Mouse (Mus musculus): ENCODE results near the gene Ifrd2. TPM values are rescaled to one million over a fixed set of nuclear protein-coding genes. Genes with fewer than 3 reads are reported as not detected.

Gene Ifrd2
- polyA plus RNA-seq, 1 experiment from 2014 or later: 44.6 TPM

GRCm38 (mm10) chr9:107641666-107642065 lies 54.2 kb downstream of the Ifrd2 start:
- no peak for ATAC-seq (ENCODE audit: insufficient number of reproducible peaks, insufficient read depth, low FRiP score, low read depth)
- Histone ChIP-seq H3K9ac (ENCODE audit: low read length) (no peak overlapping the region), H3K36me3 (ENCODE audit: control insufficient read depth, insufficient read depth, low read length) (no peaks in the 10 kb centered on the region), H3K9me3 (ENCODE audit: control insufficient read depth, low read length) (no peaks in the 10 kb centered on the region), H3K4me2 (ENCODE audit: low read length) (no peak overlapping the region), H3K4me3 (ENCODE audit: control insufficient read depth in 1 of 2, insufficient read depth in 1 of 2, low read depth in 1 of 2, low read length in 2 of 2) (no peak overlapping the region), H3K4me1 (ENCODE audit: control insufficient read depth in 2 of 2, insufficient read depth in 2 of 2, low read length in 2 of 2) (peaks cover 11% of the 10 kb centered on the region in 2 experiments; a peak in 3 of 4 replicates), H3K27me3 (ENCODE audit: control insufficient read depth, insufficient read depth, low read length) (no peaks in the 10 kb centered on the region), H3K27ac (replicated peaks in 1 of 2; ENCODE audit: control insufficient read depth in 1 of 2, insufficient read depth in 1 of 2, low read depth in 2 of 2, low read length in 2 of 2) (no peak overlapping the region)
- 67% methylated on average over 8 of the region's 8 CpGs for WGBS

Other genes starting within 250 kb of the Ifrd2 start
- 13.6 and 14.2 TPM in 2 replicates for gene Hemk1, start 249.3 kb upstream of the Ifrd2 start, polyA plus RNA-seq (2014; fragmentation: Nextera tagmentation; extraction: Ambion mirVana)
- 0.51 and 1.1 TPM in 2 replicates for gene 6430571L13Rik, start 247.0 kb upstream of the Ifrd2 start, polyA plus RNA-seq (2014; fragmentation: Nextera tagmentation; extraction: Ambion mirVana)
- 3.0 and 5.6 TPM in 2 replicates for gene Cacna2d2, start 188.0 kb upstream of the Ifrd2 start, polyA plus RNA-seq (2014; fragmentation: Nextera tagmentation; extraction: Ambion mirVana)
- gene Tmem115, start 53.7 kb upstream of the Ifrd2 start, polyA plus RNA-seq (2014; fragmentation: Nextera tagmentation; extraction: Ambion mirVana): 38.6 and 39.7 TPM in 2 replicates
- 17.6 and 22.8 TPM in 2 replicates for gene Cyb561d2, start 45.4 kb upstream of the Ifrd2 start, polyA plus RNA-seq (2014; fragmentation: Nextera tagmentation; extraction: Ambion mirVana)
- gene Nprl2, start 45.4 kb upstream of the Ifrd2 start, polyA plus RNA-seq (2014; fragmentation: Nextera tagmentation; extraction: Ambion mirVana): 28.4 and 31.6 TPM in 2 replicates
- gene Zmynd10, start 40.3 kb upstream of the Ifrd2 start, polyA plus RNA-seq (2014; fragmentation: Nextera tagmentation; extraction: Ambion mirVana): 0.27 TPM in 1 of 2 replicates, not detected in the other
- 42.5 and 47.7 TPM in 2 replicates for gene Rassf1, start 36.1 kb upstream of the Ifrd2 start, polyA plus RNA-seq (2014; fragmentation: Nextera tagmentation; extraction: Ambion mirVana)
- gene Tusc2, start 24.4 kb upstream of the Ifrd2 start, polyA plus RNA-seq (2014; fragmentation: Nextera tagmentation; extraction: Ambion mirVana): 49.0 and 53.0 TPM in 2 replicates
- gene Hyal2, start 19.7 kb upstream of the Ifrd2 start, polyA plus RNA-seq (2014; fragmentation: Nextera tagmentation; extraction: Ambion mirVana): 94.1 and 103 TPM in 2 replicates
- gene Hyal1, start 10.7 kb upstream of the Ifrd2 start, polyA plus RNA-seq (2014; fragmentation: Nextera tagmentation; extraction: Ambion mirVana): 4.4 and 4.6 TPM in 2 replicates
- 10.0 and 14.9 TPM in 2 replicates for gene Naa80, start 8.8 kb upstream of the Ifrd2 start, polyA plus RNA-seq (2014; fragmentation: Nextera tagmentation; extraction: Ambion mirVana)
- 0.46 and 0.53 TPM in 2 replicates for gene Hyal3, start 6.8 kb upstream of the Ifrd2 start, polyA plus RNA-seq (2014; fragmentation: Nextera tagmentation; extraction: Ambion mirVana)
- gene Sema3b, start 21.6 kb downstream of the Ifrd2 start, polyA plus RNA-seq (2014; fragmentation: Nextera tagmentation; extraction: Ambion mirVana): 6.5 and 7.2 TPM in 2 replicates
- 379 and 410 TPM in 2 replicates for gene Gnai2, start 47.7 kb downstream of the Ifrd2 start, polyA plus RNA-seq (2014; fragmentation: Nextera tagmentation; extraction: Ambion mirVana)
- gene Slc38a3, start 81.9 kb downstream of the Ifrd2 start, polyA plus RNA-seq (2014; fragmentation: Nextera tagmentation; extraction: Ambion mirVana): 2.7 TPM in 2 replicates
- 0.63 and 1.7 TPM in 2 replicates for gene Gnat1, start 92.1 kb downstream of the Ifrd2 start, polyA plus RNA-seq (2014; fragmentation: Nextera tagmentation; extraction: Ambion mirVana)
- 4.6 and 6.2 TPM in 2 replicates for gene Sema3f, start 122.8 kb downstream of the Ifrd2 start, polyA plus RNA-seq (2014; fragmentation: Nextera tagmentation; extraction: Ambion mirVana)
- gene Rbm5, start 183.4 kb downstream of the Ifrd2 start, polyA plus RNA-seq (2014; fragmentation: Nextera tagmentation; extraction: Ambion mirVana): 116 and 118 TPM in 2 replicates

Data from heart, embryonic 14.5 days (tissue).